9 mouse cellular contexts compared by ENCODE assay signal in the genomic region with DNA sequence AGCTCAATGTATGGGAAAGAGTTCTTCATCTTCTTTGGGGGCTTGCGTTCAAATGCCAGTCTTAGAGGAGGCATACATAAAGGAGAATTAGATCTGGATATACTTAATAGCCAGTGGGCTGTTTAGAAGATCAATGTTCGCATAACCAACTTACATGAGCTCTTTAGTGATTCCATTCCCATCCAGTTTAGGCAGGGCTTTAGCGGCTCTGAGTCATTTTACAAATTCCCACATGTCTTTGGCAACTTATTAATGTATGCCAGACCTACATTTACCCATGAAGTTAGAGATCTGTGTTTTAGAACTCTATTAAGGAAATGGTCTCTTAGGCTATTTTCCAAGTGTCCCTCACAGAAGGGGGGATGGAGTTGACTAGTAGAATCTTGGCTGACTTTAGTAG. TPM values are rescaled to one million over a fixed set of nuclear protein-coding genes. Genes with fewer than 3 reads are reported as not detected.
DNase-seq lines count a peak whose midpoint lies in the region; ATAC-seq and TF ChIP-seq lines count a peak whose summit lies in the region.
"Had no signal": no experiment of that assay in that cellular context is flagged by ENCODE, and none has a peak within 500 bp of the region (broad histone marks: within the 10 kb centered on the region; RNA-seq: fewer than 3 reads in every experiment).

No protein-coding gene starts in this region.

- H3K9ac ChIP-seq in heart, embryonic 16.5 days (ENCODE audit: low read length), result no peak overlapping the region
- no peak overlapping the region for H3K9ac ChIP-seq in midbrain, embryonic 14.5 days (replicated peaks; ENCODE audit: low read length)
- H3K9ac ChIP-seq in midbrain, embryonic 16.5 days (ENCODE audit: low read depth, low read length), result no peak overlapping the region
- no peak overlapping the region for H3K9ac ChIP-seq in embryonic facial prominence, embryonic 15.5 days
- H3K9ac ChIP-seq in liver, postnatal 0 days (replicated peaks), result no peak overlapping the region

- WGBS in heart, embryonic 16.5 days, result 85% methylated on average over 3 of the region's 3 CpGs
- WGBS in midbrain, embryonic 14.5 days, result 90% methylated on average over 3 of the region's 3 CpGs
- WGBS in midbrain, embryonic 16.5 days, result 96% methylated on average over 3 of the region's 3 CpGs
- 48% methylated on average over 3 of the region's 3 CpGs for WGBS in embryonic facial prominence, embryonic 15.5 days
- 87% methylated on average over 3 of the region's 3 CpGs for WGBS in liver, postnatal 0 days (ENCODE audit: insufficient replicate concordance)

- H3K27ac ChIP-seq in heart, embryonic 16.5 days (ENCODE audit: low read length), result no peak overlapping the region
- H3K27ac ChIP-seq in midbrain, embryonic 14.5 days (replicated peaks; ENCODE audit: low read depth, low read length), result no peak overlapping the region
- no peak overlapping the region for H3K27ac ChIP-seq in midbrain, embryonic 16.5 days (ENCODE audit: low read length)
- H3K27ac ChIP-seq in embryonic facial prominence, embryonic 15.5 days (replicated peaks), result no peak overlapping the region
- H3K27ac ChIP-seq in liver, postnatal 0 days (ENCODE audit: low read depth), result peak overlapping the region; percentile 95; the same call in 1 of the 2 replicates

- no peak for TF ChIP-seq CTCF in liver, postnatal 0 days (IDR thresholded peaks at IDR 0.05; ENCODE audit: low read depth)

- H3K27me3 ChIP-seq in heart, embryonic 16.5 days (ENCODE audit: control insufficient read depth, insufficient read depth, low read length), result no peaks in the 10 kb centered on the region
- H3K27me3 ChIP-seq in midbrain, embryonic 14.5 days (ENCODE audit: control insufficient read depth, insufficient read depth, low read length), result no peaks in the 10 kb centered on the region
- H3K27me3 ChIP-seq in midbrain, embryonic 16.5 days (ENCODE audit: control insufficient read depth, insufficient read depth, low read depth, low read length), result no peaks in the 10 kb centered on the region
- H3K27me3 ChIP-seq in embryonic facial prominence, embryonic 15.5 days, result no peaks in the 10 kb centered on the region
- no peaks in the 10 kb centered on the region for H3K27me3 ChIP-seq in liver, postnatal 0 days (ENCODE audit: insufficient read depth, low read length)

- peak overlapping the region; percentile 100; the same call in 1 of the 2 replicates for H3K4me3 ChIP-seq in heart, embryonic 16.5 days (ENCODE audit: low read length)
- no peak overlapping the region for H3K4me3 ChIP-seq in midbrain, embryonic 14.5 days (replicated peaks; ENCODE audit: low read depth, low read length)
- no peak overlapping the region for H3K4me3 ChIP-seq in midbrain, embryonic 16.5 days (ENCODE audit: low read depth, low read length)
- H3K4me3 ChIP-seq in embryonic facial prominence, embryonic 15.5 days (replicated peaks), result 0 out of 2 replicates have a peak overlapping the region, but pooled peaks have one; percentile 97
- H3K4me3 ChIP-seq in liver, postnatal 0 days (ENCODE audit: low read depth, low read length), result no peak overlapping the region

- DNase-seq in heart, adult 9 months (ENCODE audit: low spot score in 2 of 2), result no peak
- no peak for DNase-seq in midbrain, embryonic 14.5 days
- no peak for DNase-seq in liver, postnatal 0 days
- no peak for DNase-seq in left cerebral cortex, adult 8-10 months (ENCODE audit: low spot score in 2 of 2)
- no peak for DNase-seq in MN1 (ENCODE audit: low spot score)
- DNase-seq: adrenal gland, postnatal 14 days had no signal

- H3K9me3 ChIP-seq in heart, embryonic 16.5 days (replicated peaks; ENCODE audit: control insufficient read depth, low read length), result no peaks in the 10 kb centered on the region
- no peaks in the 10 kb centered on the region for H3K9me3 ChIP-seq in midbrain, embryonic 14.5 days (ENCODE audit: control insufficient read depth, low read length)
- H3K9me3 ChIP-seq in midbrain, embryonic 16.5 days (replicated peaks; ENCODE audit: control insufficient read depth, low read length, poor library complexity, severe bottlenecking), result no peaks in the 10 kb centered on the region
- H3K9me3 ChIP-seq in embryonic facial prominence, embryonic 15.5 days (replicated peaks), result no peaks in the 10 kb centered on the region
- no peaks in the 10 kb centered on the region for H3K9me3 ChIP-seq in liver, postnatal 0 days (ENCODE audit: low read length)

- no peaks in the 10 kb centered on the region for H3K36me3 ChIP-seq in heart, embryonic 16.5 days (ENCODE audit: control insufficient read depth, insufficient read depth)
- H3K36me3 ChIP-seq in midbrain, embryonic 14.5 days (ENCODE audit: control insufficient read depth, insufficient read depth, low read length), result no peaks in the 10 kb centered on the region
- no peaks in the 10 kb centered on the region for H3K36me3 ChIP-seq in midbrain, embryonic 16.5 days (ENCODE audit: control insufficient read depth, insufficient read depth, low read length)
- no peaks in the 10 kb centered on the region for H3K36me3 ChIP-seq in embryonic facial prominence, embryonic 15.5 days
- no peaks in the 10 kb centered on the region for H3K36me3 ChIP-seq in liver, postnatal 0 days (replicated peaks; ENCODE audit: insufficient read depth, low read length)

- peaks cover 26% of the 10 kb centered on the region for H3K4me1 ChIP-seq in heart, embryonic 16.5 days (ENCODE audit: control insufficient read depth, insufficient read depth, low read length)
- peaks cover 18% of the 10 kb centered on the region for H3K4me1 ChIP-seq in midbrain, embryonic 14.5 days (ENCODE audit: control insufficient read depth, insufficient read depth, low read length)
- H3K4me1 ChIP-seq in midbrain, embryonic 16.5 days (ENCODE audit: control insufficient read depth, insufficient read depth, low read length), result peaks cover 27% of the 10 kb centered on the region
- peaks cover 22% of the 10 kb centered on the region for H3K4me1 ChIP-seq in embryonic facial prominence, embryonic 15.5 days
- peaks cover 15% of the 10 kb centered on the region for H3K4me1 ChIP-seq in liver, postnatal 0 days (ENCODE audit: insufficient read depth)

- H3K4me2 ChIP-seq in heart, embryonic 16.5 days (ENCODE audit: low read depth, low read length), result peak overlapping the region; percentile 80
- H3K4me2 ChIP-seq in midbrain, embryonic 14.5 days (ENCODE audit: low read length), result 0 out of 2 replicates have a peak overlapping the region, but pooled peaks have one; percentile 71
- no peak overlapping the region for H3K4me2 ChIP-seq in midbrain, embryonic 16.5 days (ENCODE audit: low read length)
- peak overlapping the region; percentile 64 for H3K4me2 ChIP-seq in embryonic facial prominence, embryonic 15.5 days (replicated peaks)
- peak overlapping the region; percentile 92 for H3K4me2 ChIP-seq in liver, postnatal 0 days (ENCODE audit: low read depth, low read length)

- no peak for ATAC-seq in heart, embryonic 16.5 days (replicated peaks; ENCODE audit: extremely low read depth, insufficient read depth, low FRiP score)
- ATAC-seq in midbrain, embryonic 14.5 days (ENCODE audit: low FRiP score, low TSS enrichment), result no peak
- ATAC-seq in midbrain, embryonic 16.5 days, result no peak
- ATAC-seq in embryonic facial prominence, embryonic 15.5 days (ENCODE audit: insufficient number of reproducible peaks, low FRiP score, low TSS enrichment, low read depth), result no peak
- no peak for ATAC-seq in liver, postnatal 0 days

- TF ChIP-seq EP300 in liver, postnatal 0 days (IDR thresholded peaks at IDR 0.05; ENCODE audit: low read depth), result no peak

RNA-seq across cellular contexts. Expression of gene Arl5a, which starts 1.3 kb away (rescaled TPM):
- 43.2 and 45.7 TPM in 2 replicates for polyA plus RNA-seq in heart, embryonic 16.5 days (2015; fragmentation: Nextera tagmentation; extraction: Ambion mirVana)
- polyA plus RNA-seq in midbrain, embryonic 14.5 days (2014; fragmentation: Nextera tagmentation; extraction: Ambion mirVana), result 40.8 and 66.2 TPM in 2 replicates
- 38.5 and 38.7 TPM in 2 replicates for polyA plus RNA-seq in midbrain, embryonic 16.5 days (2015; fragmentation: Nextera tagmentation; extraction: Ambion mirVana)
- polyA plus RNA-seq in embryonic facial prominence, embryonic 15.5 days (2015; fragmentation: Nextera tagmentation; extraction: Ambion mirVana), result 39.6 and 39.8 TPM in 2 replicates
- 17.2 and 21.9 TPM in 2 replicates for polyA plus RNA-seq in liver, postnatal 0 days (2015; fragmentation: Nextera tagmentation; extraction: Ambion mirVana)
- total RNA-seq in left cerebral cortex, adult 8-10 months (2022), result 10 to 100 TPM; 50.3 to 61.0 (median 54.9) TPM

RNA-seq across cellular contexts. Expression of gene Neb, which starts 47.8 kb away (rescaled TPM):
- polyA plus RNA-seq in heart, embryonic 16.5 days (2015; fragmentation: Nextera tagmentation; extraction: Ambion mirVana), result 3.5 and 7.8 TPM in 2 replicates
- 0.18 and 0.45 TPM in 2 replicates for polyA plus RNA-seq in midbrain, embryonic 14.5 days (2014; fragmentation: Nextera tagmentation; extraction: Ambion mirVana)
- polyA plus RNA-seq in midbrain, embryonic 16.5 days (2015; fragmentation: Nextera tagmentation; extraction: Ambion mirVana), result 0.41 and 0.57 TPM in 2 replicates
- 109 and 159 TPM in 2 replicates for polyA plus RNA-seq in embryonic facial prominence, embryonic 15.5 days (2015; fragmentation: Nextera tagmentation; extraction: Ambion mirVana)
- 1.7 and 10.1 TPM in 2 replicates for polyA plus RNA-seq in liver, postnatal 0 days (2015; fragmentation: Nextera tagmentation; extraction: Ambion mirVana)
- 1 to 10 TPM; 1.2 to 5.0 (median 2.2) TPM for total RNA-seq in left cerebral cortex, adult 8-10 months (2022)

Comparison
In these comparisons a context has a peak if more than half of its experiments do, and no peak if none do; other contexts are left out.
1. H3K4me3 ChIP-seq: peak in heart, embryonic 16.5 days (single experiment) and embryonic facial prominence, embryonic 15.5 days (single experiment); none in midbrain, embryonic 14.5 days (single experiment), midbrain, embryonic 16.5 days (single experiment) and liver, postnatal 0 days (single experiment).